Mouse (Mus musculus) bone marrow macrophage, adult 2 months (primary cell): ENCODE results near the gene Pax8. TPM values are rescaled to one million over a fixed set of nuclear protein-coding genes. Genes with fewer than 3 reads are reported as not detected.

Source experiments
- H3K27ac ChIP-seq: 2 replicates; pipeline ENCODE4 v1.5.1; 2012; ENCODE audit warnings: low read depth, low read length; ENCODE audit not compliant: insufficient read depth
- H3K4me1 ChIP-seq: 2 replicates; pipeline ENCODE4 v1.6.1; 2012; ENCODE audit warnings: low read length; ENCODE audit not compliant: control insufficient read depth, insufficient read depth
- H3K4me3 ChIP-seq: 2 replicates; pipeline ENCODE4 v1.5.1; 2012; ENCODE audit warnings: mild to moderate bottlenecking, low read length, moderate library complexity; ENCODE audit not compliant: insufficient read depth
- CTCF ChIP-seq: IDR thresholded peaks from 2 replicates; pipeline ENCODE4 v1.5.1; 2012; ENCODE audit warnings: low read depth, mild to moderate bottlenecking, low read length, moderate library complexity
- POLR2A ChIP-seq: IDR thresholded peaks from 2 replicates; pipeline ENCODE4 v1.6.1; 2012; ENCODE audit warnings: mild to moderate bottlenecking, low read depth, low read length, borderline replicate concordance
- polyA plus RNA-seq: library from polyadenylated mRNA; stranded (reverse); fragments of >200 nt; gene quantifications from 2 replicates; pipeline ENCODE4 v1.2.4, GENCODE M21; 2012; ENCODE audit not compliant: missing spikeins, insufficient read depth, insufficient read length

Gene Pax8
- polyA plus RNA-seq, 1 experiment, result not detected

DNA sequence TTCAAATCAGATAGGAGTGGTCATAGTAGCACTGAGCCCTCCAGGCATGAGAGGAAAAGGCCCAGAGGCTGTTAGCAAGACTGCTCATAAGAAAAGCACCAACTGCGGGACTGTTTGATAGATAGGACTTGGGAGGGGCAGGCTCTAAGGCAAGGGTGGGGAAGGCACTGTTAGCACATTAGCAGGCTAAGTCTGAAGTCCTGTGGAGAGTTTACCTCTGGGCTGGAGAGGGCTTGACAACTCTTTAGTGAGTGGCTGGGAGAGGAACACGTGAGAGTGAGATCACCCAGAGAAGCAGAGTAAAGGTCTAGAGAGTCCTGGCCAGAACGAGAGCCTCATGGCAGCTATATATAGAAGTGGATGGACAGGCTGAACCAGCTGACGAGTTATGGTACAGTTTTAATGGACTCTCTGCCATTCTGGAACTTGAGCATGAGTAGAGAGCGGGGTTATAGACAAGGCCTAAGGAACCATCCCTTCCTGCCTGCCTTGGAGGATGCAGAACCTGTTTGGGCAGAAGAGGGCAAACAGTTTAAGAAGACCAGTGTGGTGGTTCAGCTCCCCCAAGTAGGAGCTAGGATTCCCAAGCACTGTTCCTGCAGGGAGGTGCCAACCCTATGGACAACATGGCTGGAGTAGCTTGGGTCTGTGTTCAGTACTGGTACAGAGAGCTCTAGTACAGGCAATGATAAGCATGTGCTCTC, 96.5 kb downstream of the Pax8 start:
- no peak overlapping the region for H3K4me3 ChIP-seq
- H3K27ac ChIP-seq, result no peak overlapping the region
- TF ChIP-seq CTCF, result no peak
- TF ChIP-seq POLR2A, result no peak
- peaks cover 30% of the 10 kb centered on the region for H3K4me1 ChIP-seq

Other genes starting within 250 kb of the Pax8 start
- not detected in 2 replicates for gene Il1f5, start 198.6 kb downstream of the Pax8 start, polyA plus RNA-seq
- not detected in 2 replicates for gene Il1f10, start 184.4 kb downstream of the Pax8 start, polyA plus RNA-seq
- 7.8 and 15.7 TPM in 2 replicates for gene Il1rn, start 138.7 kb downstream of the Pax8 start, polyA plus RNA-seq
- 39.8 and 44.5 TPM in 2 replicates for gene Psd4, start 108.0 kb downstream of the Pax8 start, polyA plus RNA-seq